Mouse (Mus musculus) midbrain, embryonic 15.5 days (tissue): ENCODE measurements around the gene Fgfr2. TPM values are rescaled to one million over a fixed set of nuclear protein-coding genes. Genes with fewer than 3 reads are reported as not detected.

Source experiments
- ATAC-seq: fragments of 200-750 bp; cut with Nextera tagmentation; replicated peaks from 2 replicates; pipeline ENCODE4 v1.8.0; 2017; ENCODE audit warnings: moderate TSS enrichment
- H3K27ac ChIP-seq: fragments of 300-500 bp; sonication (generic); 2 replicates; pipeline ENCODE4 v1.5.1; 2015; ENCODE audit warnings: mild to moderate bottlenecking, inconsistent platforms
- H3K27me3 ChIP-seq: fragments of 300-500 bp; sonication (generic); replicated peaks from 2 replicates; pipeline ENCODE4 v1.6.1; 2015; ENCODE audit warnings: inconsistent platforms
- H3K36me3 ChIP-seq: fragments of 300-500 bp; sonication (generic); replicated peaks from 2 replicates; pipeline ENCODE4 v1.6.1; 2015; ENCODE audit warnings: inconsistent platforms
- H3K4me1 ChIP-seq: fragments of 300-500 bp; sonication (generic); 2 replicates; pipeline ENCODE4 v1.6.1; 2015; ENCODE audit warnings: inconsistent platforms
- H3K4me2 ChIP-seq: fragments of 300-500 bp; sonication (generic); 2 replicates; pipeline ENCODE4 v1.6.1; 2015; ENCODE audit warnings: inconsistent platforms, mild to moderate bottlenecking, moderate library complexity
- H3K4me3 ChIP-seq: fragments of 300-500 bp; sonication (generic); 2 replicates; pipeline ENCODE4 v1.5.1; 2015; ENCODE audit warnings: mild to moderate bottlenecking, inconsistent platforms
- H3K9ac ChIP-seq: fragments of 300-500 bp; sonication (generic); 2 replicates; pipeline ENCODE4 v1.6.1; 2015; ENCODE audit warnings: mild to moderate bottlenecking, inconsistent platforms
- H3K9me3 ChIP-seq: fragments of 300-500 bp; sonication (generic); 2 replicates; pipeline ENCODE4 v1.6.1; 2016; ENCODE audit warnings: inconsistent platforms
- WGBS: fragments of 180-500 bp; shearing (Covaris S2); methylation state at CpG from one replicate; pipeline ENCODE4 v1.1.7; 2015; ENCODE audit warnings: mixed read lengths; 5-methylcytosine and 5-hydroxymethylcytosine counted together
- polyA plus RNA-seq: library from polyadenylated mRNA; unstranded; fragments of >200 nt; fragmentation: Nextera tagmentation; extraction: Ambion mirVana; gene quantifications from 2 replicates; pipeline ENCODE4 v1.2.1, GENCODE M21; 2015

The Fgfr2 gene
- polyA plus RNA-seq, 1 experiment from 2014 or later = 23.3 TPM

GRCm38 (mm10) chr7:130260060-130260459 is 2863.1 kb downstream of the Fgfr2 start:
- Histone ChIP-seq H3K27ac (no peak overlapping the region), H3K9ac (no peak overlapping the region), H3K27me3 (no peaks in the 10 kb centered on the region; the same call in none of the 2 replicates), H3K4me1 (peaks cover 61% of the 10 kb centered on the region), H3K9me3 (no peaks in the 10 kb centered on the region), H3K4me2 (peak overlapping the region; percentile 97), H3K4me3 (peak overlapping the region; percentile 60; the same call in 1 of the 2 replicates), H3K36me3 (no peaks in the 10 kb centered on the region)
- no peak for ATAC-seq
- 15% methylated on average over 5 of the region's 5 CpGs for WGBS

GRCm38 (mm10) chr7:130258704-130259295 is 2864.3 kb downstream of the Fgfr2 start:
- Histone ChIP-seq H3K9ac (no peak overlapping the region), H3K4me1 (peaks cover 48% of the 10 kb centered on the region), H3K36me3 (no peaks in the 10 kb centered on the region), H3K27ac (no peak overlapping the region), H3K27me3 (no peaks in the 10 kb centered on the region; the same call in none of the 2 replicates), H3K4me2 (no peak overlapping the region), H3K4me3 (no peak overlapping the region), H3K9me3 (no peaks in the 10 kb centered on the region)
- no peak for ATAC-seq
- 30% methylated on average over 9 of the region's 9 CpGs for whole genome bisulfite sequencing

GRCm38 (mm10) chr7:130257991-130258703 is 2865.0 kb downstream of the Fgfr2 start:
- H3K27me3 ChIP-seq = no peaks in the 10 kb centered on the region; the same call in 1 of the 2 replicates
- no peak overlapping the region for H3K9ac ChIP-seq
- peaks cover 42% of the 10 kb centered on the region for H3K4me1 ChIP-seq
- H3K4me2 ChIP-seq = no peak overlapping the region
- ATAC-seq = no peak
- no peaks in the 10 kb centered on the region for H3K9me3 ChIP-seq
- no peak overlapping the region for H3K4me3 ChIP-seq
- H3K36me3 ChIP-seq = no peaks in the 10 kb centered on the region
- 23% methylated on average over 8 of the region's 8 CpGs for WGBS
- no peak overlapping the region for H3K27ac ChIP-seq

- 76% methylated on average over 4 of the region's 4 CpGs for WGBS
- Histone ChIP-seq H3K9me3 (no peaks in the 10 kb centered on the region), H3K4me3 (no peak overlapping the region), H3K9ac (no peak overlapping the region), H3K4me1 (peaks cover 3% of the 10 kb centered on the region; the same call in 1 of the 2 replicates), H3K27me3 (no peaks in the 10 kb centered on the region), H3K36me3 (no peaks in the 10 kb centered on the region), H3K4me2 (no peak overlapping the region), H3K27ac (no peak overlapping the region)
- ATAC-seq = no peak
Measured at GRCm38 (mm10) chr7:130253264-130253663, 2869.9 kb downstream of the Fgfr2 start.

GRCm38 (mm10) chr7:130251936-130252523 is 2871.1 kb downstream of the Fgfr2 start:
- Histone ChIP-seq H3K36me3 (no peaks in the 10 kb centered on the region), H3K9ac (no peak overlapping the region), H3K4me2 (no peak overlapping the region), H3K27me3 (no peaks in the 10 kb centered on the region), H3K4me3 (no peak overlapping the region), H3K27ac (no peak overlapping the region), H3K9me3 (no peaks in the 10 kb centered on the region), H3K4me1 (no peaks in the 10 kb centered on the region)
- 35% methylated on average over 3 of the region's 3 CpGs for WGBS
- ATAC-seq = no peak

GRCm38 (mm10) chr7:130250994-130251393 is 2872.2 kb downstream of the Fgfr2 start:
- H3K9me3 ChIP-seq = no peaks in the 10 kb centered on the region
- H3K27me3 ChIP-seq = no peaks in the 10 kb centered on the region
- no peaks in the 10 kb centered on the region for H3K36me3 ChIP-seq
- no peak overlapping the region for H3K4me3 ChIP-seq
- no peak overlapping the region for H3K27ac ChIP-seq
- WGBS = 57% methylated on average over 4 of the region's 4 CpGs
- no peak overlapping the region for H3K4me2 ChIP-seq
- no peak for ATAC-seq
- no peaks in the 10 kb centered on the region for H3K4me1 ChIP-seq
- H3K9ac ChIP-seq = no peak overlapping the region

GRCm38 (mm10) chr7:130248403-130248802 is 2874.7 kb downstream of the Fgfr2 start:
- H3K27ac ChIP-seq = no peak overlapping the region
- no peaks in the 10 kb centered on the region for H3K27me3 ChIP-seq
- 78% methylated on average over 7 of the region's 7 CpGs for WGBS
- H3K4me2 ChIP-seq = no peak overlapping the region
- H3K4me3 ChIP-seq = no peak overlapping the region
- 0 out of 2 replicates have a peak, but pooled peaks cover 3% of the 10 kb centered on the region for H3K4me1 ChIP-seq
- ATAC-seq = no peak
- H3K9ac ChIP-seq = no peak overlapping the region
- H3K9me3 ChIP-seq = no peaks in the 10 kb centered on the region
- no peaks in the 10 kb centered on the region for H3K36me3 ChIP-seq

- Histone ChIP-seq H3K4me2 (no peak overlapping the region), H3K4me3 (no peak overlapping the region), H3K27me3 (no peaks in the 10 kb centered on the region), H3K4me1 (0 out of 2 replicates have a peak, but pooled peaks cover 3% of the 10 kb centered on the region), H3K36me3 (no peaks in the 10 kb centered on the region), H3K9ac (no peak overlapping the region), H3K9me3 (no peaks in the 10 kb centered on the region), H3K27ac (no peak overlapping the region)
- 86% methylated on average over 10 of the region's 10 CpGs for WGBS
- ATAC-seq = no peak
Measured at GRCm38 (mm10) chr7:130247831-130248230, 2875.3 kb downstream of the Fgfr2 start.

- Histone ChIP-seq H3K4me2 (no peak overlapping the region), H3K4me1 (0 out of 2 replicates have a peak, but pooled peaks cover 3% of the 10 kb centered on the region), H3K36me3 (no peaks in the 10 kb centered on the region), H3K9ac (no peak overlapping the region), H3K4me3 (no peak overlapping the region), H3K27me3 (no peaks in the 10 kb centered on the region), H3K27ac (no peak overlapping the region), H3K9me3 (no peaks in the 10 kb centered on the region)
- WGBS = 83% methylated on average over 7 of the region's 7 CpGs
- no peak for ATAC-seq
Measured at GRCm38 (mm10) chr7:130246483-130246882, 2876.7 kb downstream of the Fgfr2 start.

GRCm38 (mm10) chr7:130244545-130244944 is 2878.6 kb downstream of the Fgfr2 start:
- Histone ChIP-seq H3K9ac (no peak overlapping the region), H3K4me1 (0 out of 2 replicates have a peak, but pooled peaks cover 3% of the 10 kb centered on the region), H3K4me3 (no peak overlapping the region), H3K4me2 (no peak overlapping the region), H3K27ac (no peak overlapping the region), H3K36me3 (no peaks in the 10 kb centered on the region), H3K27me3 (no peaks in the 10 kb centered on the region), H3K9me3 (no peaks in the 10 kb centered on the region)
- no peak for ATAC-seq
- 45% methylated on average over 7 of the region's 7 CpGs for WGBS

- Histone ChIP-seq H3K36me3 (no peaks in the 10 kb centered on the region), H3K9ac (no peak overlapping the region), H3K27ac (no peak overlapping the region), H3K4me1 (0 out of 2 replicates have a peak, but pooled peaks cover 3% of the 10 kb centered on the region), H3K9me3 (no peaks in the 10 kb centered on the region), H3K4me3 (no peak overlapping the region), H3K4me2 (no peak overlapping the region), H3K27me3 (no peaks in the 10 kb centered on the region)
- 60% methylated on average over 4 of the region's 4 CpGs for WGBS
- ATAC-seq = no peak
Measured at GRCm38 (mm10) chr7:130243811-130244210, 2879.3 kb downstream of the Fgfr2 start.

- Histone ChIP-seq H3K36me3 (no peaks in the 10 kb centered on the region), H3K4me2 (no peak overlapping the region), H3K27ac (no peak overlapping the region), H3K4me1 (0 out of 2 replicates have a peak, but pooled peaks cover 3% of the 10 kb centered on the region), H3K27me3 (no peaks in the 10 kb centered on the region), H3K9ac (no peak overlapping the region), H3K9me3 (no peaks in the 10 kb centered on the region), H3K4me3 (no peak overlapping the region)
- 85% methylated on average over 9 of the region's 9 CpGs for WGBS
- ATAC-seq = no peak
Measured at GRCm38 (mm10) chr7:130240191-130240590, 2883.0 kb downstream of the Fgfr2 start.
